Mouse (Mus musculus) adrenal gland, postnatal 25 days (tissue): ENCODE data around the gene Wdr83os. TPM values are rescaled to one million over a fixed set of nuclear protein-coding genes. Genes with fewer than 3 reads are reported as not detected.
"Not testable (repeated sequence)": the region's sequence is repeated elsewhere in the genome, so short reads cannot be mapped to it uniquely, and the experiment has no call there.

Experiments used
- DNase-seq: peaks from one replicate; pipeline ENCODE4 v3.0.0; 2021; ENCODE audit warnings: mixed read lengths
- microRNA-seq, 2 experiments: library from miRNA; unstranded; fragments of <30 nt; microRNA quantifications; one replicate each; pipeline ENCODE4 v1.2.0; 2021
- total RNA-seq: library from RNA; stranded (reverse); gene quantifications from 2 replicates; pipeline ENCODE4 v1.2.3, GENCODE M21; 2021

Gene Wdr83os
- total RNA-seq, 1 experiment from 2014 or later: 86.5 TPM

- DNase-seq: peak; percentile 79
Measured at GRCm38 (mm10) chr8:85119052-85119981, 38.8 kb downstream of the Wdr83os start.

DNA sequence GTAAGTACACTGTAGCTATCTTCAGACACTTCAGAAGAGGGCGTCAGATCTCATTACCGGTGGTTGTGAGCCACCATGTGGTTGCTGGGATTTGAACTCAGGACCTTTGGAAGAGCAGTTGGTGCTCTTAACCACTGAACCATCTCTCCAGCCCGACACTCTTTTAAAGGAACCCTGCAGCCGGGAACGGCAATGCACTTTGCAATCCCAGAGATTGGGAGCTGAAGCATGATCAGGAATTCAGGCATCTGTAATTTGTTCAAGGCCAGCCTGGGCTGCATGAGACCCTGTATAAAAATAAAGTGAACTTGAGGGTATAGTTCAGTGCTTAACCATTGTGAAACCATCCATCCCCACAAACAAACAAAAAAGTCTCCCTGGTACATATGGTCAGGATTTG lies 39.7 kb downstream of the Wdr83os start:
- not testable (repeated sequence) for DNase-seq

- no peak for DNase-seq
Measured at GRCm38 (mm10) chr8:85122995-85123394, 42.5 kb downstream of the Wdr83os start, which contains the start of gene Zfp791. Gene Zfp791 (minus strand): TSS chr8:85123095.

DNA sequence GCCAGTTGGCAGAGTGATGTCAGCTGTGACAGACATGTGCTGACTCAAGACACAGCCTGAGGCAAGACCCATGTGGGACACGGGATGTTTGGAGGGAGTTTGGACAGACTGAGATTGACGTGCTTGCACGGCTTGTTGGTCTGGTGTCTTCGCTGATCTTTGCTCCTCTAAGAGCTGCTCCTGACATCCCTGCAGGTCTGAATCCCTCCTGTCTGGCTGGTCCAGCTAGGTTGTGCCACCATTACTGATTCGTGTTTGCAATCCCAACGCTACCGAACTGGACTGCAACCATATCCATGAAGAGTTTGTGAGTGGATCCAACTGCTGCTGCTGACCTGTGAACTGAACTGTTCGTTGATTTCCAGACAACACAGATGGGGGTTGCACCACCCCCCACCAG lies 43.2 kb downstream of the Wdr83os start:
- DNase-seq: no peak

Small RNA genes within 50 kb of the gene (microRNA-seq; reads per million reads assigned to microRNA genes)
- gene Gm23388: 0.34 to 2.1 reads per million in 2 experiments
- 0.71 to 1.0 reads per million in 2 experiments for gene Mir7070

Other genes starting within 250 kb of the Wdr83os start
- 55.1 and 59.9 TPM in 2 replicates for gene Gadd45gip1, start 249.2 kb upstream of the Wdr83os start, total RNA-seq
- gene Rad23a, start 240.1 kb upstream of the Wdr83os start, total RNA-seq: 116 and 120 TPM in 2 replicates
- gene Calr, start 233.8 kb upstream of the Wdr83os start, total RNA-seq: 489 and 566 TPM in 2 replicates
- gene Farsa, start 223.8 kb upstream of the Wdr83os start, total RNA-seq: 62.3 and 67.2 TPM in 2 replicates
- 10.6 and 13.9 TPM in 2 replicates for gene Syce2, start 208.6 kb upstream of the Wdr83os start, total RNA-seq
- gene Gcdh, start 186.8 kb upstream of the Wdr83os start, total RNA-seq: 47.7 and 59.5 TPM in 2 replicates
- gene Klf1, start 178.8 kb upstream of the Wdr83os start, total RNA-seq: 0.27 TPM in 1 of 2 replicates, not detected in the other
- gene Dnase2a, start 172.2 kb upstream of the Wdr83os start, total RNA-seq: 13.6 and 14.6 TPM in 2 replicates
- 1.3 and 3.0 TPM in 2 replicates for gene Mast1, start 143.4 kb upstream of the Wdr83os start, total RNA-seq
- not detected in 2 replicates for gene Rtbdn, start 133.7 kb upstream of the Wdr83os start, total RNA-seq
- gene Gm49661, start 111.3 kb upstream of the Wdr83os start, total RNA-seq: 4.4 TPM in 1 of 2 replicates, not detected in the other
- 496 and 624 TPM in 2 replicates for gene Prdx2, start 111.2 kb upstream of the Wdr83os start, total RNA-seq
- gene Rnaseh2a, start 111.0 kb upstream of the Wdr83os start, total RNA-seq: 101 and 159 TPM in 2 replicates
- gene Junb, start 102.0 kb upstream of the Wdr83os start, total RNA-seq: 32.8 and 33.2 TPM in 2 replicates
- gene Hook2, start 90.1 kb upstream of the Wdr83os start, total RNA-seq: 7.7 and 10.8 TPM in 2 replicates
- gene Best2, start 66.2 kb upstream of the Wdr83os start, total RNA-seq: not detected in 2 replicates
- gene Asna1, start 55.5 kb upstream of the Wdr83os start, total RNA-seq: 95.0 and 105 TPM in 2 replicates
- gene Trir, start 53.9 kb upstream of the Wdr83os start, total RNA-seq: 152 and 164 TPM in 2 replicates
- gene Tnpo2, start 43.8 kb upstream of the Wdr83os start, total RNA-seq: 71.1 and 78.3 TPM in 2 replicates
- gene Fbxw9, start 20.7 kb upstream of the Wdr83os start, total RNA-seq: 17.7 and 21.7 TPM in 2 replicates
- gene Gm5741, start 12.8 kb upstream of the Wdr83os start, total RNA-seq: not detected in 2 replicates
- gene Dhps, start 9.0 kb upstream of the Wdr83os start, total RNA-seq: 25.8 and 36.9 TPM in 2 replicates
- gene Wdr83, start 566 bp downstream of the Wdr83os start, total RNA-seq: 22.7 and 29.2 TPM in 2 replicates
- gene Man2b1, start 2.5 kb downstream of the Wdr83os start, total RNA-seq: 54.3 and 58.5 TPM in 2 replicates
- gene Zfp791, start 42.4 kb downstream of the Wdr83os start, total RNA-seq: 1.5 and 2.4 TPM in 2 replicates
- gene Cks1brt, start 71.2 kb downstream of the Wdr83os start, total RNA-seq: not detected in 2 replicates
- not detected in 2 replicates for gene Olfr371, start 145.2 kb downstream of the Wdr83os start, total RNA-seq
- gene Orc6, start 218.9 kb downstream of the Wdr83os start, total RNA-seq: 20.9 and 23.6 TPM in 2 replicates
- 98.9 and 99.7 TPM in 2 replicates for gene Vps35, start 219.1 kb downstream of the Wdr83os start, total RNA-seq